Mouse (Mus musculus) retina, postnatal 1 day (tissue): ENCODE measurements around the gene Hyal1.
A peak's percentile ranks its signal among the peaks of the same experiment; 100 is the strongest.

Experiments
- DNase-seq: peaks from one replicate; pipeline ENCODE4 v3.0.0-alpha.2; 2012

Gene Hyal1

GRCm38 (mm10) chr9:107575579-107576356 lies 959 bp upstream of the Hyal1 start:
- DNase-seq: peak; percentile 17

- no peak for DNase-seq
These were observed 1.1 kb downstream of the Hyal1 start for GRCm38 (mm10) chr9:107577871-107578270.

DNA sequence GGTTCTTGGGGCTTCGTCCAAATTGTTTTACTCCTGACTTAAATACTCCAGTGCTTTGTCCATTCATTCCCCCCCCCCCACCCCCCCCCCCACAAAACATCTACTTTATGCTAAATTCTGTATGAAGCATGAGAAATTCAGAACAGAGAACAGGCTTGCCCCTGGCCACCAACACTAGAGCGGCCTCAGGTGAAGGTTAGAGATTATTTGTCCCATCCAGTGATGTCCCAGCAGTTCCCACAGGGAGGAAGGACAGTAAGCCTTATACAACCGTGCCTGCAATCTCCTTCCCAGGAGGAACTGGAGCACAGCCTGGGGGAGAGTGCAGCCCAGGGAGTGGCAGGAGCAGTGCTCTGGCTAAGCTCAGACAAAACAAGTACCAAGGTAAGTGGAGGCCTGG lies 1.9 kb downstream of the Hyal1 start, which contains the start of gene Naa80:
Naa80 (plus strand) TSS at position 301 of the 400 bp plus-strand sequence.
- no peak for DNase-seq

DNA sequence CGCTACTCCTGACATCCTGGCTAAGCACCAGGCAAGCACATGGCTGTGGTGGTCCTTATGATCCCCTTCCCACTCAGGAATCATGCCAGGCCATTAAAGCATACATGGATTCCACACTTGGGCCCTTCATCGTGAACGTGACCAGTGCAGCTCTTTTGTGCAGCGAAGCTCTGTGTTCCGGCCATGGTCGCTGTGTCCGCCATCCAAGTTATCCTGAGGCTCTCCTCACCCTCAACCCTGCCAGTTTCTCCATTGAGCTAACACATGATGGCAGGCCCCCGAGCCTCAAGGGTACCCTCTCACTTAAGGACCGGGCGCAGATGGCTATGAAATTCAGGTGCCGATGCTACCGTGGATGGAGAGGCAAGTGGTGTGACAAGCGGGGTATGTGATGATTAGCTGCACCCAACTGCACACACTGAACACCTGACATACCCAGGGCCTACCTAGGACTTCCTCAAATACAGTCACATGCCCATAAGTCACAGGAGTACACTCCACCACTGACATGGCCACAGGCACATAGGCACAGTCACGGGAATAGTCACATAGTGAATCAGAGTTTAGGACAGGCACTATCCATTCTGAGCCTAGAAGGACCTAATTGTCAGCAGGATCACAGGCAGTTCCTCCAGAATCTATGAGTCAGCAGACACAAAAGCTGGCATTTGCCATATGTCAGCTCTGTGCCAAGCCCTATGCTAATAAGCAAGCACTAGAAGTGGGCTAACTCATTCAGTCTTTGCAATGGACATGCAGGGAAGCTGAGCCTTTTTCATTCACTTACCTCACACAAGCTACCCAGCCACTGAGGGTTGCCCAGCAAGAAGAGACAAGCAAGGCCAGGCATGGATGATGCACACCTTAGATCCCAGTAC lies 2.5 kb downstream of the Hyal1 start:
- no peak for DNase-seq

GRCm38 (mm10) chr9:107580501-107581317 lies 4.0 kb downstream of the Hyal1 start, which contains the start of gene Hyal3:
Gene Hyal3, plus strand, starts transcription at chr9:107580818.
- peak; percentile 88 for DNase-seq

GRCm38 (mm10) chr9:107581584-107581983 lies 4.9 kb downstream of the Hyal1 start:
- no peak for DNase-seq

DNA sequence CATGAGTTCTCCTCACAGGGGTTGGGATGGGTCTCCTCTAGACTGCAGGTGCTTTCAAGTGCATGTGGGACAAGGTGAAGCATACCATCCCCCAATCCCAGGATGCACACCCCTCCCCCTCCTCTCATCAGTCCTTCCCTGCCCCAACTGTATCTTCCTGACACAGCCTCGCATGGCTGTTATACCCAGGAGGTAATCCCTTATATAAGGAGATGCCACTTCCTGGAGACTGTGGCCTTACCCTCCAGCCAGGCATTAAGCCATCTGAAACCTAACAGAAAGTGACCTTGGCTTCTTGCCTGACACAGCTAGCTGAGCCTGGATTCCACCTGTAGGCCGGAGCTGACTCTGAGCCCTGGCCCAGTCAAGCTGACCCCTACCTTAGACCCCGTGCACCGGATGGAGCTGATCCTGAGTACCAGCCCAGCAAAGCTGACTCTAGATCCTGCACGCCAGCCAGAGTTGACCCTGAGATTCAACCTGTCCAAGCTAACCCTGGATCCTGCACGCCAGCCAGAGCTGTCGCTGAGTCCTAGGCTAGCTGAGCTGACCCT lies 5.9 kb downstream of the Hyal1 start:
- DNase-seq: no peak

- no peak for DNase-seq
These were observed 6.4 kb downstream of the Hyal1 start for GRCm38 (mm10) chr9:107583174-107583573.

DNA sequence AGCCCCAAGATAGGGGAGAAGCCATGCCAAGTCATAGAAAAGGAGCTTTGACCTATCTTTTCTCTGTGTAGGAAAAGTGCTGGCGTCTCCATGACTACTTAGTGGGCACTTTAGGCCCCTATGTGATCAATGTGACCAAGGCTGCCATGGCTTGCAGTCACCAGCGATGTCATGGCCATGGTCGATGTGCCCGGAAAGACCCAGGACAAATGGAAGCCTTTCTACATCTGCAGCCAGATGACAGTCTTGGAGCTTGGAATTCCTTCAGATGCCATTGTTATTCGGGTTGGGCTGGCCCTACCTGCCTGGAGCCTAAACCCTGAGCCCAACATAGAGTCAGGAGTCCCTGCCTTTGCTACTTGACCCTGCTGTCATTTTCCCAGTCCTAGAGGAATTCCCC lies 9.8 kb downstream of the Hyal1 start:
- no peak for DNase-seq

GRCm38 (mm10) chr9:107586974-107587832 lies 10.5 kb downstream of the Hyal1 start, which contains the start of gene Ifrd2:
Gene Ifrd2, plus strand, starts transcription at chr9:107587642.
- DNase-seq: peak; percentile 100

GRCm38 (mm10) chr9:107587833-107588639 lies 11.3 kb downstream of the Hyal1 start:
- DNase-seq: no peak

DNA sequence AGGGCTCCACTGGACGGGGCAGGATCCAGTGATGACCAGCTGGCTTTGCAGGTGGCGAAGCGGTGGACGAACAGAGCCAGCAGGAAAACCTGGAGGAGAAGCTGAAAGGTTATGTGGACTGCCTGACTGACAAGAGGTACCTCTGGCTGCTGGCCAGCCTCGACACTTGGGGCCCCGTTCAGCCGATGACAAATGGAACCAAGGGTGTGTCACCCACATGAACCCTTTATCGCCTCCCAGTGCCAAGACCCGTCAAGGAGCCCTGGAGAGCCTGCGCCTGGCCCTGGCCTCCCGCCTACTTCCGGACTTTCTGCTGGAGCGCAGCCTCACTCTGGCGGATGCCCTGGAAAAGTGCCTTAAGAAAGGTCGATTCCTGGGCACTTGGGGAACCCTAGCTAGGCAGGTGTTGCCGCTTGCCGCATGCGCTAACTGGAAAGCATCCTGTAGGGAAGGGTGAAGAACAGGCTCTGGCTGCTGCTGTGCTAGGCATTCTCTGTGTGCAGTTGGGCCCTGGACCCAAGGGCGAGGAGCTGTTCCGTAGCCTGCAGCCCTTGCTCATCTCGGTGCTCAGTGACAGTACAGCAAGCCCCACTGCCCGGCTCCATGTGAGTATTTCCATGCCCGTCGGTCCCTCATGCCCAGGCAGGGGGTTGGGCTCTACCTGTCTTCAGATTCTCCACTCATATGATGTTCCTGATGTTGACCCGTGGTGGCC lies 13.5 kb downstream of the Hyal1 start:
- DNase-seq: no peak

DNA sequence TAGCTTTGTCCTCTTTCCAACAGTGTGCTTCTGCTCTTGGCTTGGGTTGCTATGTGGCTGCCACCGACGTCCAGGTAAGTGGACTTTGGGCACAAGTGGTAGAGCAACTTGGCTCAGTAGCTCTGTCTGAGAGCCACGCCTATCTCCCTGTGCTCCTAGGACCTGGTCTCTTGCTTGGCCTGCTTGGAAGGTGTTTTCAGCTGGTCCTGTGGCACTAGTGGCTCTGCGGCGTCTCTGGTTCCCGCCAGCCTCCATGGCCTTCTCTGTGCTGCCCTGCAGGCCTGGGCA lies 14.0 kb downstream of the Hyal1 start:
- no peak for DNase-seq

- DNase-seq: peak; percentile 63
These were observed 16.6 kb downstream of the Hyal1 start for GRCm38 (mm10) chr9:107593101-107593976.

DNA sequence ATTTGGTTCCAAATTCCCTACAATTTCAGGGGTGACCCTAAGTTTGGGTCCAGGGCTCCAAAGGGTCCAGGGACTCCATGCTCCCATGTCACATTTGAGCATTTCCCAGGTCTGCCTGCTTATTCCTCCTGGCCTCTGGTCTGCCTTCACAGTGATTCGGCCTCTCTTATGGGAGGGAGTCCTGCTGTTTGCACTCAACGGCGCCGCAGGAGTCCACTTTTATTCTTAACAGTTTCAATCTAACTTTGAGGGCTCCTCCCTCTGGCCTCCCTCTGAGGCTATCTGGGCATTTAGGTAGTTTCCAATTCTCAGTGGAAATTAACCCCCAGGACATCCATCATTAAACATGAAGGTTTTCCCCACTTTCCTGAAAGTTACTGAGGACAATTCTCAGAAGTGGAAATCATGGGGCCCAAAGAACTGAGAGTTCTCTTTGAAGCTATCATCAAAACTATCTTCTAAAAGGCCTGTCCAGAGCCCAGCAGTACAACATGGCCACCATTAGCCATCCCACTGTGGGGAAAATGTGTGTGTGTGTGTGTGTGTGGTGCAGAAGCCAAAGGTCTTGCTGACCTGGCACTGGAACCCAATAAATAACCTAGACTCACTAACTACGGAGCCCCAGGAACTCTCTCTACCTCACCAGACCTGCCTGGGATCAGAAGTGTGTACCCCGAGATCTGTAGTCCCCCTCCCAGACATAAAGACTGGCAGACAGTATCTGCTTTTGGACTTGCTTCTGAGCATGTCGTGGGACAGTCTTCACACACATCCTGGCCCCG lies 17.7 kb downstream of the Hyal1 start:
- no peak for DNase-seq

GRCm38 (mm10) chr9:107596619-107597569 lies 20.2 kb downstream of the Hyal1 start:
- DNase-seq: no peak

DNA sequence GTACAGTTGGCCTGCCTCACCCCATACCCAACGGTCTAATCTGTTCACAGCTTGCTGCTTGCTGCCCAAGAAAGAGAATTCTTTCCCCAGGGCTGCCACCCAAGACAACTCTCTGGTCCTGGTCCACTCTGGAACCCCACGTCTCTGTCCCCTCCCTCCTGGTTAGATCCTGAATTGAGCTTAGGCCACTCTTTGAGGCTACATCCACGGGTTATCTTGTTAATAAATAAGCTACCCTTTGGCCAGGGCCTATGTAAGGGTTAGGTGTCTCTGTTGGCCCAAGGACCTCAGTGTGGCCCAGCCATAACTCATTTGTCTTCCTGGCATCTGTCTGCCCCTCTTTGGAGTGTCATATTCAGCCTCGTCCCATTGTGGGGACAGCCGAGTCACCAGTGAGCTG lies 21.7 kb downstream of the Hyal1 start:
- DNase-seq: no peak
